18 mouse cellular contexts compared by ENCODE assay signal in genomic region chr7:25000211-25000610, GRCm38 (mm10). TPM values are rescaled to one million over a fixed set of nuclear protein-coding genes. Genes with fewer than 3 reads are reported as not detected.
DNase-seq lines count a peak whose midpoint lies in the region; ATAC-seq lines count a peak whose summit lies in the region.
"Had no signal": no experiment of that assay in that cellular context is flagged by ENCODE, and none has a peak within 500 bp of the region (broad histone marks: within the 10 kb centered on the region; RNA-seq: fewer than 3 reads in every experiment).

No protein-coding gene starts in this region.

- 80% methylated on average over 7 of the region's 7 CpGs for WGBS in forebrain, embryonic 13.5 days

- H3K36me3 ChIP-seq in forebrain, embryonic 13.5 days (ENCODE audit: poor library complexity, severe bottlenecking): peaks cover 50% of the 10 kb centered on the region
- H3K36me3 ChIP-seq: G1E had no signal

- intact Hi-C loops in left cerebral cortex, postnatal 14 days (cut with DNase I): no loop called here

- peaks cover 25% of the 10 kb centered on the region for H3K4me1 ChIP-seq in forebrain, embryonic 13.5 days

- no peak overlapping the region for H3K9ac ChIP-seq in forebrain, embryonic 13.5 days
- H3K9ac ChIP-seq: hindbrain, embryonic 12.5 days; liver, postnatal 0 days had no signal

- no peak overlapping the region for H3K4me2 ChIP-seq in forebrain, embryonic 13.5 days
- H3K4me2 ChIP-seq: hindbrain, embryonic 12.5 days had no signal

- H3K9me3 ChIP-seq in forebrain, embryonic 13.5 days (replicated peaks): no peaks in the 10 kb centered on the region
- H3K9me3 ChIP-seq: G1E; hindbrain, embryonic 12.5 days had no signal

- peak; percentile 20 to 46 for DNase-seq in CD8-positive naive resting alpha-beta T cell, adult 2 months (ENCODE audit: low read depth in 2 of 2, low spot score in 2 of 2)
- peak; percentile 63 for DNase-seq in naive thymus-derived CD4-positive, alpha-beta T cell, adult 2 months (ENCODE audit: low read depth)
- peak; percentile 55 to 74 for DNase-seq in thymus, postnatal 36 days
- no peak for DNase-seq in cerebellum, adult 18-20 months
- no peak for DNase-seq in left cerebral cortex, postnatal 14 days (ENCODE audit: low spot score in 2 of 2)
- DNase-seq: cerebellum, adult 11-12 months; embryo, embryonic 11 days; gastrocnemius, postnatal 10 days; kidney, postnatal 25 days; liver, postnatal 0 days; right cerebral cortex, postnatal 14 days had no signal

- H3K27ac ChIP-seq in forebrain, embryonic 13.5 days: no peak overlapping the region
- H3K27ac ChIP-seq: hindbrain, embryonic 12.5 days had no signal

- no peak overlapping the region for H3K4me3 ChIP-seq in forebrain, embryonic 13.5 days
- H3K4me3 ChIP-seq: hindbrain, embryonic 12.5 days had no signal

- peaks cover 3% of the 10 kb centered on the region; the same call in 1 of the 2 replicates for H3K27me3 ChIP-seq in forebrain, embryonic 13.5 days

- ATAC-seq in common myeloid progenitor, adult 5-6 weeks (replicated peaks; ENCODE audit: low read depth, poor library complexity, severe bottlenecking): peak; percentile 73
- ATAC-seq in forebrain, embryonic 13.5 days: no peak
- ATAC-seq: intestine, postnatal 0 days; liver, postnatal 0 days had no signal

RNA-seq across cellular contexts. Expression of gene Atp1a3, which starts 5.5 kb away (rescaled TPM):
- total RNA-seq in common myeloid progenitor, adult 5-6 weeks (2017): 17.1 and 23.8 TPM in 2 replicates
- total RNA-seq in left cerebral cortex, postnatal 14 days (2021): 1,000 to 10,000 TPM; 2,091 to 2,391 TPM
- polyA plus RNA-seq in forebrain, embryonic 13.5 days (2015; fragmentation: Nextera tagmentation; extraction: Ambion mirVana): 95.0 and 107 TPM in 2 replicates

RNA-seq across cellular contexts. Expression of gene Rabac1, which starts 27.7 kb away (rescaled TPM):
- total RNA-seq in common myeloid progenitor, adult 5-6 weeks (2017): 78.3 and 82.6 TPM in 2 replicates
- total RNA-seq in left cerebral cortex, postnatal 14 days (2021): 100 to 1,000 TPM; 303 to 313 TPM
- 128 and 138 TPM in 2 replicates for polyA plus RNA-seq in forebrain, embryonic 13.5 days (2015; fragmentation: Nextera tagmentation; extraction: Ambion mirVana)

RNA-seq across cellular contexts. Expression of gene Gm4881, which starts 55.9 kb away (rescaled TPM):
- total RNA-seq in common myeloid progenitor, adult 5-6 weeks (2017): not detected in 2 replicates
- not detected for total RNA-seq in left cerebral cortex, postnatal 14 days (2021)
- 0.43 and 1.0 TPM in 2 replicates for polyA plus RNA-seq in forebrain, embryonic 13.5 days (2015; fragmentation: Nextera tagmentation; extraction: Ambion mirVana)
- total RNA-seq: G1E; gastrocnemius, postnatal 10 days; left cerebral cortex, adult 18-20 months had no signal
- polyA plus RNA-seq: G1E; heart, embryonic 14.5 days; intestine, postnatal 0 days; liver, postnatal 0 days had no signal

Comparison
In these comparisons a context has a peak if more than half of its experiments do, and no peak if none do; other contexts are left out.
1. DNase-seq: peak in CD8-positive naive resting alpha-beta T cell, adult 2 months (2 of 2), naive thymus-derived CD4-positive, alpha-beta T cell, adult 2 months (single experiment) and thymus, postnatal 36 days (2 of 2); none in cerebellum, adult 18-20 months (0 of 2) and left cerebral cortex, postnatal 14 days (0 of 2).
2. RNA of gene Atp1a3, which starts 5.5 kb away (total RNA-seq): 2,091 to 2,391 TPM in left cerebral cortex, postnatal 14 days; 17.1 to 23.8 TPM in common myeloid progenitor, adult 5-6 weeks; every median in the first group is over 10 times any median in the second.